Mouse (Mus musculus): Measurements from ENCODE around the gene Phf2. TPM values are rescaled to one million over a fixed set of nuclear protein-coding genes. Genes with fewer than 3 reads are reported as not detected.

The Phf2 gene
- total and polyA plus RNA-seq, 2 experiments from 2014 or later: 4.7 to 25.0 TPM

GRCm38 (mm10) chr13:48798256-48798771 lies 72.6 kb downstream of the Phf2 start:
- peaks cover 8% of the 10 kb centered on the region; the same call in 1 of the 2 replicates for H3K36me3 ChIP-seq (ENCODE audit: insufficient read depth, low read length)
- H3K4me3 ChIP-seq (ENCODE audit: low read length): no peak overlapping the region
- DNase-seq (ENCODE audit: low spot score) (peak; percentile 37), ATAC-seq (peak; percentile 28; the same call in 1 of the 2 replicates)
- 29% methylated on average over 13 of the region's 14 CpGs for WGBS
- no peak overlapping the region for H3K27ac ChIP-seq
- H3K9me3 ChIP-seq (ENCODE audit: low read length): no peaks in the 10 kb centered on the region
- H3K4me2 ChIP-seq (ENCODE audit: low read depth, low read length): no peak overlapping the region
- TF ChIP-seq CTCF (IDR thresholded peaks at IDR 0.05; ENCODE audit: low read depth): no peak
- H3K9ac ChIP-seq (replicated peaks; ENCODE audit: low read length): no peak overlapping the region
- H3K4me1 ChIP-seq (ENCODE audit: insufficient read depth, low read length): no peaks in the 10 kb centered on the region
- H3K27me3 ChIP-seq (ENCODE audit: insufficient read depth, low read length): no peaks in the 10 kb centered on the region

GRCm38 (mm10) chr13:48796906-48797305 lies 74.0 kb downstream of the Phf2 start:
- no peak for TF ChIP-seq CTCF (IDR thresholded peaks at IDR 0.05; ENCODE audit: low read depth)
- no peak overlapping the region for H3K4me3 ChIP-seq (ENCODE audit: low read length)
- ATAC-seq (no peak), DNase-seq (ENCODE audit: low spot score) (no peak)
- no peaks in the 10 kb centered on the region for H3K27me3 ChIP-seq (ENCODE audit: insufficient read depth, low read length)
- H3K4me1 ChIP-seq (ENCODE audit: insufficient read depth, low read length): no peaks in the 10 kb centered on the region
- 79% methylated on average over 11 of the region's 11 CpGs for WGBS
- no peak overlapping the region for H3K4me2 ChIP-seq (ENCODE audit: low read depth, low read length)
- H3K9ac ChIP-seq (replicated peaks; ENCODE audit: low read length): no peak overlapping the region
- no peaks in the 10 kb centered on the region for H3K36me3 ChIP-seq (ENCODE audit: insufficient read depth, low read length)
- no peaks in the 10 kb centered on the region for H3K9me3 ChIP-seq (ENCODE audit: low read length)
- no peak overlapping the region for H3K27ac ChIP-seq

- no peak overlapping the region for H3K9ac ChIP-seq (replicated peaks; ENCODE audit: low read length)
Observed at GRCm38 (mm10) chr13:48795711-48796110, 75.2 kb downstream of the Phf2 start.

GRCm38 (mm10) chr13:48784594-48785298 lies 86.2 kb downstream of the Phf2 start:
- Histone ChIP-seq H3K36me3 (ENCODE audit: insufficient read depth, low read length) (no peaks in the 10 kb centered on the region), H3K27ac (no peak overlapping the region), H3K9me3 (ENCODE audit: low read length) (no peaks in the 10 kb centered on the region), H3K4me1 (ENCODE audit: insufficient read depth, low read length) (no peaks in the 10 kb centered on the region), H3K9ac (replicated peaks; ENCODE audit: low read length) (no peak overlapping the region), H3K4me2 (ENCODE audit: low read depth, low read length) (no peak overlapping the region), H3K27me3 (ENCODE audit: insufficient read depth, low read length) (no peaks in the 10 kb centered on the region), H3K4me3 (ENCODE audit: low read length) (no peak overlapping the region)
- DNase-seq (ENCODE audit: low spot score) (no peak), ATAC-seq (no peak)
- no peak for TF ChIP-seq CTCF (IDR thresholded peaks at IDR 0.05; ENCODE audit: low read depth)
- WGBS: 72% methylated on average over 8 of the region's 8 CpGs

More at GRCm38 (mm10) chr13:48795711-48796110, 75.2 kb downstream of the Phf2 start:
- DNase-seq (ENCODE audit: low spot score): no peak
- Histone ChIP-seq H3K27ac (no peak overlapping the region), H3K36me3 (ENCODE audit: insufficient read depth, low read length) (no peaks in the 10 kb centered on the region), H3K4me3 (ENCODE audit: low read length) (no peak overlapping the region), H3K4me2 (ENCODE audit: low read depth, low read length) (no peak overlapping the region), H3K9me3 (ENCODE audit: low read length) (no peaks in the 10 kb centered on the region), H3K27me3 (ENCODE audit: insufficient read depth, low read length) (no peaks in the 10 kb centered on the region), H3K4me1 (ENCODE audit: insufficient read depth, low read length) (no peaks in the 10 kb centered on the region)
- ATAC-seq: no peak
- TF ChIP-seq CTCF (IDR thresholded peaks at IDR 0.05; ENCODE audit: low read depth): no peak
- 82% methylated on average over 6 of the region's 6 CpGs for WGBS

- Histone ChIP-seq H3K9me3 (ENCODE audit: low read length) (no peaks in the 10 kb centered on the region), H3K27ac (no peak overlapping the region), H3K9ac (replicated peaks; ENCODE audit: low read length) (no peak overlapping the region), H3K27me3 (ENCODE audit: insufficient read depth, low read length) (no peaks in the 10 kb centered on the region), H3K4me1 (ENCODE audit: insufficient read depth, low read length) (no peaks in the 10 kb centered on the region), H3K36me3 (ENCODE audit: insufficient read depth, low read length) (no peaks in the 10 kb centered on the region), H3K4me3 (ENCODE audit: low read length) (no peak overlapping the region), H3K4me2 (ENCODE audit: low read depth, low read length) (no peak overlapping the region)
- ATAC-seq (no peak), DNase-seq (ENCODE audit: low spot score) (peak; percentile 39)
- 38% methylated on average over 8 of the region's 8 CpGs for WGBS
- TF ChIP-seq CTCF (IDR thresholded peaks at IDR 0.05; ENCODE audit: low read depth): no peak
Observed at GRCm38 (mm10) chr13:48784151-48784550, 86.8 kb downstream of the Phf2 start.

- no peaks in the 10 kb centered on the region for H3K36me3 ChIP-seq (ENCODE audit: insufficient read depth, low read length)
- no peak overlapping the region for H3K4me2 ChIP-seq (ENCODE audit: low read depth, low read length)
- 0 out of 2 replicates have a peak, but pooled peaks have one; percentile 49 for ATAC-seq
- no peak overlapping the region for H3K9ac ChIP-seq (replicated peaks; ENCODE audit: low read length)
- no peaks in the 10 kb centered on the region for H3K4me1 ChIP-seq (ENCODE audit: insufficient read depth, low read length)
- H3K4me3 ChIP-seq (ENCODE audit: low read length): no peak overlapping the region
- H3K27me3 ChIP-seq (ENCODE audit: insufficient read depth, low read length): no peaks in the 10 kb centered on the region
- 37% methylated on average over 27 of the region's 27 CpGs for WGBS
- H3K9me3 ChIP-seq (ENCODE audit: low read length): no peaks in the 10 kb centered on the region
- no peak overlapping the region for H3K27ac ChIP-seq
- TF ChIP-seq CTCF (IDR thresholded peaks at IDR 0.05; ENCODE audit: low read depth): no peak
- DNase-seq (ENCODE audit: low spot score): peak; percentile 42
Observed at GRCm38 (mm10) chr13:48782727-48783725, 87.9 kb downstream of the Phf2 start.
